Mouse (Mus musculus) lung, postnatal 0 days (tissue): ENCODE data around the gene Olfr574. TPM values are rescaled to one million over a fixed set of nuclear protein-coding genes. Genes with fewer than 3 reads are reported as not detected.

Source experiments
- ATAC-seq: fragments of 200-750 bp; cut with Nextera tagmentation; 2 replicates; pipeline ENCODE4 v1.8.0; 2017; ENCODE audit warnings: moderate library complexity
- DNase-seq: peaks from one replicate; pipeline ENCODE4 v3.0.0-alpha.2; 2016; ENCODE audit warnings: low spot score
- H3K27ac ChIP-seq: fragments of 300-500 bp; sonication (generic); 2 replicates; pipeline ENCODE4 v1.5.1; 2014; ENCODE audit warnings: antibody characterized with exemption, mild to moderate bottlenecking, low read length, mixed read lengths
- H3K27me3 ChIP-seq: fragments of 300-500 bp; sonication (generic); replicated peaks from 2 replicates; pipeline ENCODE4 v1.6.1; 2014; ENCODE audit warnings: low read length, mixed read lengths; ENCODE audit not compliant: insufficient read depth
- H3K36me3 ChIP-seq: fragments of 300-500 bp; sonication (generic); 2 replicates; pipeline ENCODE4 v1.6.1; 2014; ENCODE audit warnings: low read length, mixed read lengths; ENCODE audit not compliant: insufficient read depth
- H3K4me1 ChIP-seq: fragments of 300-500 bp; sonication (generic); 2 replicates; pipeline ENCODE4 v1.6.1; 2014; ENCODE audit warnings: antibody characterized with exemption, low read depth, low read length, mixed read lengths; ENCODE audit not compliant: insufficient read depth
- H3K4me2 ChIP-seq: fragments of 300-500 bp; sonication (generic); replicated peaks from 2 replicates; pipeline ENCODE4 v1.6.1; 2014; ENCODE audit warnings: low read depth, mild to moderate bottlenecking, low read length, moderate library complexity, mixed read lengths
- H3K4me3 ChIP-seq: fragments of 300-500 bp; sonication (generic); 2 replicates; pipeline ENCODE4 v1.5.1; 2014; ENCODE audit warnings: low read depth, low read length
- H3K9ac ChIP-seq: fragments of 300-500 bp; sonication (generic); replicated peaks from 2 replicates; pipeline ENCODE4 v1.6.1; 2014; ENCODE audit warnings: low read depth, mild to moderate bottlenecking
- H3K9me3 ChIP-seq: fragments of 300-500 bp; sonication (generic); 2 replicates; pipeline ENCODE4 v1.6.1; 2016; ENCODE audit warnings: low read length, mixed read lengths
- CTCF ChIP-seq: IDR thresholded peaks from 2 replicates; pipeline ENCODE4 v1.5.1; 2016; ENCODE audit warnings: antibody characterized with exemption, mild to moderate bottlenecking
- EP300 ChIP-seq: IDR thresholded peaks from 2 replicates; pipeline ENCODE4 v1.6.1; 2016; ENCODE audit warnings: antibody characterized with exemption, mild to moderate bottlenecking, control low read depth
- WGBS: fragments of 180-500 bp; shearing (Covaris S2); extraction: QIAGEN DNeasy Blood & Tissue Kit; methylation state at CpG from one replicate; pipeline ENCODE4 v1.1.7; 2014; 5-methylcytosine and 5-hydroxymethylcytosine counted together
- polyA plus RNA-seq: library from polyadenylated mRNA; unstranded; fragments of >200 nt; fragmentation: Nextera tagmentation; extraction: Ambion mirVana; gene quantifications from 2 replicates; pipeline ENCODE4 v1.2.1, GENCODE M21; 2015

Olfr574 gene
- polyA plus RNA-seq, 1 experiment from 2014 or later, result not detected

- ATAC-seq (no peak), DNase-seq (no peak)
- H3K36me3 ChIP-seq, result no peaks in the 10 kb centered on the region
- no peak overlapping the region for H3K27ac ChIP-seq
- H3K9me3 ChIP-seq, result no peaks in the 10 kb centered on the region
- H3K4me3 ChIP-seq, result no peak overlapping the region
- no peaks in the 10 kb centered on the region for H3K4me1 ChIP-seq
- 31% methylated on average over 1 of the region's 1 CpGs for WGBS
- TF ChIP-seq CTCF (no peak), EP300 (no peak)
- H3K9ac ChIP-seq, result no peak overlapping the region
- no peaks in the 10 kb centered on the region for H3K27me3 ChIP-seq
- H3K4me2 ChIP-seq, result no peak overlapping the region
Observed at GRCm38 (mm10) chr7:102974399-102974798, 26.1 kb downstream of the Olfr574 start.

DNA sequence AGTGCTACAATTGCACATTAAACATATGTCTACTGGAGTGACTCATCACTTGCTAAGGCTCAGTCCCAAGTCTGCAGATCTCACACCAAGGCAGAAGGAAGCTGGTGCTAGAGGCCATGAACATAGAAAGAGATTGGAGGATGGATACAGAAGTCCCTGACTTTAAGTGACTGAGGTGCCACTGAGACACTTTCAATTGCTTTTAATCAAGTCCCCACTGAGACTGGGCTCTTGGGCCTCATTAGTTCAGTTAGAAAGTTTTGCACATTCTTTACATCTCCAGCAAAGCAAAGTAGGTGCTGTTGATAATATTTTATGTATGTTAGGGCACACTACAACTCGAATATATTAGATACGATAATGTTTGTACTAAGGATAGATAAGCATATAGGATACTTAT lies 27.6 kb downstream of the Olfr574 start, which contains the start of gene Olfr577:
TSS of gene Olfr577 (minus strand) at position 101 of the 400 bp plus-strand sequence.
- ATAC-seq (no peak), DNase-seq (no peak)
- no peak for TF ChIP-seq CTCF
- no peak for TF ChIP-seq EP300
- no peak within 1 kb of the TSS for H3K4me3 ChIP-seq
- 73% methylated on average over 2 of the region's 2 CpGs for WGBS
- no peaks in the 10 kb centered on the region for H3K36me3 ChIP-seq
- no peaks in the 10 kb centered on the region for H3K27me3 ChIP-seq
- no peak within 1 kb of the TSS for H3K9ac ChIP-seq
- H3K4me1 ChIP-seq, result no peaks in the 10 kb centered on the region
- H3K9me3 ChIP-seq, result no peaks in the 10 kb centered on the region
- no peak within 1 kb of the TSS for H3K27ac ChIP-seq
- no peak within 1 kb of the TSS for H3K4me2 ChIP-seq

GRCm38 (mm10) chr7:102989224-102989623 lies 41.0 kb downstream of the Olfr574 start, which contains the start of gene Olfr578:
Olfr578 (minus strand) TSS chr7:102989324.
- no peak for DNase-seq
- Histone ChIP-seq H3K4me3 (no peak within 1 kb of the TSS), H3K4me2 (no peak within 1 kb of the TSS), H3K27ac (no peak within 1 kb of the TSS), H3K9ac (no peak within 1 kb of the TSS), H3K27me3 (no peaks in the 10 kb centered on the region), H3K36me3 (no peaks in the 10 kb centered on the region), H3K9me3 (no peaks in the 10 kb centered on the region), H3K4me1 (no peaks in the 10 kb centered on the region)
- no peak for TF ChIP-seq CTCF
- TF ChIP-seq EP300, result no peak
- no peak for ATAC-seq
- 48% methylated on average over 3 of the region's 3 CpGs for WGBS

Other genes starting within 250 kb of the Olfr574 start
- gene Olfr558, start 246.3 kb upstream of the Olfr574 start, polyA plus RNA-seq, result 0.13 and 0.16 TPM in 2 replicates
- not detected in 2 replicates for gene Olfr33, start 229.4 kb upstream of the Olfr574 start, polyA plus RNA-seq
- gene Olfr559, start 221.0 kb upstream of the Olfr574 start, polyA plus RNA-seq, result not detected in 2 replicates
- gene Olfr560, start 189.1 kb upstream of the Olfr574 start, polyA plus RNA-seq, result not detected in 2 replicates
- gene Olfr78, start 189.0 kb upstream of the Olfr574 start, polyA plus RNA-seq, result 0.04 and 0.12 TPM in 2 replicates
- not detected in 2 replicates for gene Olfr561, start 177.2 kb upstream of the Olfr574 start, polyA plus RNA-seq
- not detected in 2 replicates for gene Olfr564, start 145.0 kb upstream of the Olfr574 start, polyA plus RNA-seq
- not detected in 2 replicates for gene Olfr566, start 89.7 kb upstream of the Olfr574 start, polyA plus RNA-seq
- not detected in 2 replicates for gene Olfr568, start 71.3 kb upstream of the Olfr574 start, polyA plus RNA-seq
- not detected in 2 replicates for gene Olfr569, start 57.6 kb upstream of the Olfr574 start, polyA plus RNA-seq
- not detected in 2 replicates for gene Olfr570, start 53.9 kb upstream of the Olfr574 start, polyA plus RNA-seq
- gene Olfr571, start 30.9 kb upstream of the Olfr574 start, polyA plus RNA-seq, result not detected in 2 replicates
- gene Olfr572, start 24.1 kb upstream of the Olfr574 start, polyA plus RNA-seq, result not detected in 2 replicates
- not detected in 2 replicates for gene Olfr573-ps1, start 5.9 kb upstream of the Olfr574 start, polyA plus RNA-seq
- gene Olfr575, start 10.3 kb downstream of the Olfr574 start, polyA plus RNA-seq, result not detected in 2 replicates
- gene Olfr576, start 14.2 kb downstream of the Olfr574 start, polyA plus RNA-seq, result not detected in 2 replicates
- not detected in 2 replicates for gene Olfr577, start 27.5 kb downstream of the Olfr574 start, polyA plus RNA-seq
- not detected in 2 replicates for gene Olfr578, start 40.9 kb downstream of the Olfr574 start, polyA plus RNA-seq
- gene Olfr582, start 89.6 kb downstream of the Olfr574 start, polyA plus RNA-seq, result not detected in 2 replicates
- gene Olfr583, start 102.8 kb downstream of the Olfr574 start, polyA plus RNA-seq, result not detected in 2 replicates
- gene Olfr584, start 133.4 kb downstream of the Olfr574 start, polyA plus RNA-seq, result not detected in 2 replicates
- not detected in 2 replicates for gene Olfr585, start 149.3 kb downstream of the Olfr574 start, polyA plus RNA-seq
- gene Olfr586, start 177.2 kb downstream of the Olfr574 start, polyA plus RNA-seq, result not detected in 2 replicates
- gene Olfr588-ps1, start 192.4 kb downstream of the Olfr574 start, polyA plus RNA-seq, result not detected in 2 replicates
- gene Olfr589, start 207.9 kb downstream of the Olfr574 start, polyA plus RNA-seq, result not detected in 2 replicates
- gene Olfr591, start 229.9 kb downstream of the Olfr574 start, polyA plus RNA-seq, result not detected in 2 replicates
- gene Olfr592, start 236.3 kb downstream of the Olfr574 start, polyA plus RNA-seq, result not detected in 2 replicates